Mouse (Mus musculus): Measurements from ENCODE around the gene Slc44a3. TPM values are rescaled to one million over a fixed set of nuclear protein-coding genes. Genes with fewer than 3 reads are reported as not detected.

Gene Slc44a3
- polyA plus RNA-seq, 1 experiment = 2.3 TPM

GRCm38 (mm10) chr3:121464733-121465305 lies 67.4 kb downstream of the Slc44a3 start:
- Histone ChIP-seq H3K27me3 (ENCODE audit: control insufficient read depth, insufficient read depth, insufficient read length) (no peaks in the 10 kb centered on the region), H3K36me3 (ENCODE audit: control insufficient read depth, insufficient read depth) (peaks cover 14% of the 10 kb centered on the region), H3K4me3 (no peak overlapping the region), H3K79me2 (ENCODE audit: control insufficient read depth, insufficient read depth) (no peaks in the 10 kb centered on the region), H3K4me2 (ENCODE audit: low read depth) (no peak overlapping the region), H3ac (ENCODE audit: control insufficient read depth, insufficient read length) (no peak overlapping the region)
- TF ChIP-seq MYOG (IDR thresholded peaks at IDR 0.05; ENCODE audit: control insufficient read depth in 1 of 3, insufficient read depth in 1 of 3, insufficient read length in 2 of 3, low read depth in 2 of 3) = peak in 1 of 3 experiments; percentile 79
- no peak for TF ChIP-seq TCF12 (IDR thresholded peaks at IDR 0.05; ENCODE audit: insufficient read depth, poor library complexity, severe bottlenecking)
- peak in 2 of 3 experiments; percentile 65 to 66 for TF ChIP-seq MYOD1 (IDR thresholded peaks at IDR 0.05; ENCODE audit: control insufficient read depth in 1 of 3, insufficient read length in 2 of 3, low read depth in 2 of 3)

GRCm38 (mm10) chr3:121462782-121463181 lies 69.4 kb downstream of the Slc44a3 start:
- Histone ChIP-seq H3K4me2 (ENCODE audit: low read depth) (no peak overlapping the region), H3K79me2 (ENCODE audit: control insufficient read depth, insufficient read depth) (no peaks in the 10 kb centered on the region), H3K4me3 (no peak overlapping the region), H3ac (ENCODE audit: control insufficient read depth, insufficient read length) (no peak overlapping the region), H3K36me3 (ENCODE audit: control insufficient read depth, insufficient read depth) (peaks cover 28% of the 10 kb centered on the region), H3K27me3 (ENCODE audit: control insufficient read depth, insufficient read depth, insufficient read length) (no peaks in the 10 kb centered on the region)
- TF ChIP-seq POLR2AphosphoS2 (IDR thresholded peaks at IDR 0.05; ENCODE audit: insufficient read length, low read depth) (peak; percentile 76), REST (IDR thresholded peaks at IDR 0.05; ENCODE audit: insufficient read depth, insufficient read length) (no peak), TCF3 (IDR thresholded peaks at IDR 0.05; ENCODE audit: insufficient read length, low read depth) (no peak), POLR2A (IDR thresholded peaks at IDR 0.05; ENCODE audit: insufficient read length, low read depth) (no peak), MYOG (IDR thresholded peaks at IDR 0.05; ENCODE audit: control insufficient read depth in 1 of 3, insufficient read depth in 1 of 3, insufficient read length in 2 of 3, low read depth in 2 of 3) (no peak), E2F4 (IDR thresholded peaks at IDR 0.05; ENCODE audit: insufficient read depth) (no peak), USF1 (IDR thresholded peaks at IDR 0.05; ENCODE audit: low read depth) (no peak), TCF12 (IDR thresholded peaks at IDR 0.05; ENCODE audit: insufficient read depth, poor library complexity, severe bottlenecking) (no peak), CEBPB (IDR thresholded peaks at IDR 0.05; ENCODE audit: insufficient read depth, poor library complexity, severe bottlenecking) (no peak), MYOD1 (IDR thresholded peaks at IDR 0.05; ENCODE audit: control insufficient read depth in 1 of 3, insufficient read length in 2 of 3, low read depth in 2 of 3) (no peak), MAX (IDR thresholded peaks at IDR 0.05; ENCODE audit: low read depth) (no peak), SRF (IDR thresholded peaks at IDR 0.05; ENCODE audit: control insufficient read depth, insufficient read length, low read depth) (peak; percentile 90)

- H3K36me3 ChIP-seq (ENCODE audit: control insufficient read depth, insufficient read depth) = peaks cover 41% of the 10 kb centered on the region
- H3K27me3 ChIP-seq (ENCODE audit: control insufficient read depth, insufficient read depth, insufficient read length) = no peaks in the 10 kb centered on the region
- H3K4me3 ChIP-seq = no peak overlapping the region
- H3K4me2 ChIP-seq (ENCODE audit: low read depth) = no peak overlapping the region
- peaks cover 2% of the 10 kb centered on the region for H3K79me2 ChIP-seq (ENCODE audit: control insufficient read depth, insufficient read depth)
- TF ChIP-seq CEBPB (IDR thresholded peaks at IDR 0.05; ENCODE audit: insufficient read depth, poor library complexity, severe bottlenecking) = no peak
- TF ChIP-seq POLR2A (IDR thresholded peaks at IDR 0.05; ENCODE audit: insufficient read length, low read depth) = peak; percentile 33
- TF ChIP-seq TCF12 (IDR thresholded peaks at IDR 0.05; ENCODE audit: insufficient read depth, poor library complexity, severe bottlenecking) = no peak
- TF ChIP-seq POLR2AphosphoS2 (IDR thresholded peaks at IDR 0.05; ENCODE audit: insufficient read length, low read depth) = peak; percentile 94
- no peak overlapping the region for H3ac ChIP-seq (ENCODE audit: control insufficient read depth, insufficient read length)
Measured at GRCm38 (mm10) chr3:121461477-121461876, 70.7 kb downstream of the Slc44a3 start.

- no peak overlapping the region for H3K4me2 ChIP-seq (ENCODE audit: low read depth)
- TF ChIP-seq POLR2A (IDR thresholded peaks at IDR 0.05; ENCODE audit: insufficient read length, low read depth) (peak; percentile 34), MYOD1 (IDR thresholded peaks at IDR 0.05; ENCODE audit: control insufficient read depth in 1 of 3, insufficient read length in 2 of 3, low read depth in 2 of 3) (no peak), POLR2AphosphoS2 (IDR thresholded peaks at IDR 0.05; ENCODE audit: insufficient read length, low read depth) (peak; percentile 56)
- peaks cover 49% of the 10 kb centered on the region for H3K36me3 ChIP-seq (ENCODE audit: control insufficient read depth, insufficient read depth)
- H3K27me3 ChIP-seq (ENCODE audit: control insufficient read depth, insufficient read depth, insufficient read length) = no peaks in the 10 kb centered on the region
- H3ac ChIP-seq (ENCODE audit: control insufficient read depth, insufficient read length) = no peak overlapping the region
- no peak overlapping the region for H3K4me3 ChIP-seq
- H3K79me2 ChIP-seq (ENCODE audit: control insufficient read depth, insufficient read depth) = peaks cover 4% of the 10 kb centered on the region
Measured at GRCm38 (mm10) chr3:121460473-121461193, 71.6 kb downstream of the Slc44a3 start.

GRCm38 (mm10) chr3:121458545-121459492 lies 73.4 kb downstream of the Slc44a3 start:
- H3ac ChIP-seq (ENCODE audit: control insufficient read depth, insufficient read length) = no peak overlapping the region
- no peak overlapping the region for H3K4me2 ChIP-seq (ENCODE audit: low read depth)
- no peaks in the 10 kb centered on the region for H3K27me3 ChIP-seq (ENCODE audit: control insufficient read depth, insufficient read depth, insufficient read length)
- peaks cover 4% of the 10 kb centered on the region for H3K79me2 ChIP-seq (ENCODE audit: control insufficient read depth, insufficient read depth)
- H3K36me3 ChIP-seq (ENCODE audit: control insufficient read depth, insufficient read depth) = peaks cover 65% of the 10 kb centered on the region
- TF ChIP-seq TCF12 (IDR thresholded peaks at IDR 0.05; ENCODE audit: insufficient read depth, poor library complexity, severe bottlenecking) = no peak
- peak; percentile 85 for TF ChIP-seq POLR2AphosphoS2 (IDR thresholded peaks at IDR 0.05; ENCODE audit: insufficient read length, low read depth)
- peak; percentile 40 for TF ChIP-seq POLR2A (IDR thresholded peaks at IDR 0.05; ENCODE audit: insufficient read length, low read depth)
- no peak overlapping the region for H3K4me3 ChIP-seq

All from myocyte (in vitro differentiated cells).